Mouse (Mus musculus): ENCODE data around the gene Car15. TPM values are rescaled to one million over a fixed set of nuclear protein-coding genes. Genes with fewer than 3 reads are reported as not detected.
A peak's percentile ranks its signal among the peaks of the same experiment; 100 is the strongest.

The Car15 gene
- total and polyA plus RNA-seq, 2 experiments from 2014 or later: 1.9 to 7.0 TPM

DNA sequence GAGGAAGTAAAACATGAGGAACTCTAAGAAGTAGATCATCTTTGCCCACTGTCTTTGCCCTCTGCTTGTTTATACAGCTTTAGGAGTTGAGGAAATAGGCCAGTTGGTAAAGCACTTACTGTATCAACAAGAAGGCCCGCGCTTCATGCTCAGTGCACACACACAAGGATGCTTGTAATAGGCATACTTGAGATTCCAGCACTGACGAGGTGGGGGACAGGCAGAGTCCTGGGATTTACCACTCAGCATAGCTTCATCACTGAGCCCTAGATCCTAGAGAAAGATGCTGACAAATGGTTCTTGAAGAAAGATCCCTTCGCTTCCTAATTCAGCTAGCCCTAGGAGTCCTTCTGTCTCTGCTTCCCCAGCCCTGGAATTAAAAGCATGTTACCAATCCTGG, 25.0 kb downstream of the Car15 start:
- Histone ChIP-seq H3K36me3 (ENCODE audit: insufficient read depth, low read length) (no peaks in the 10 kb centered on the region), H3K4me2 (ENCODE audit: low read depth, low read length) (no peak overlapping the region), H3K27ac (no peak overlapping the region), H3K9ac (replicated peaks; ENCODE audit: low read length) (no peak overlapping the region), H3K27me3 (ENCODE audit: insufficient read depth, low read length) (0 out of 2 replicates have a peak, but pooled peaks cover 4% of the 10 kb centered on the region), H3K4me1 (ENCODE audit: insufficient read depth, low read length) (peaks cover 18% of the 10 kb centered on the region; the same call in 1 of the 2 replicates), H3K4me3 (ENCODE audit: low read length) (no peak overlapping the region), H3K9me3 (ENCODE audit: low read length) (no peaks in the 10 kb centered on the region)
- DNase-seq (ENCODE audit: low spot score): no peak
- ATAC-seq: no peak
- no peak for TF ChIP-seq CTCF (IDR thresholded peaks at IDR 0.05; ENCODE audit: low read depth)
- WGBS: 69% methylated on average over 4 of the region's 4 CpGs

DNA sequence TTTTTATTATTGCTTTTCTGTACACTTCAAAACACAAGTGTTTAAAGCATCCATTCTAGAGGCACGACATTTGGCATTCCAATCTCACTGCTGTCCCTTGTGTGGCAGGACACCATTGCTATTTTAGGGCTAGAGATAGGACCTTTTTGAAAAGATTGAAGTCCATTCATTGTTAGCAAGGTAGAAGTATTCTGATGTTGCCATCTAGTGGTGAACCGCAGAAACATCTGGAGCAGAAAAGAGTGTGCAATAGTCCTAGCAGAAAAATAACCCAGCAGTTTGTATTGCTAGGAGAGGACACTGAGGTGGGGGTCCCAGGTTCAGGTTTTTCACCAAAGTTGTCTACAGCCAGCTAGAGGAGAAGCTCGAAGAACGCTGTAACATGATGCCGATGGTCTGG, 26.0 kb downstream of the Car15 start:
- WGBS: 7% methylated on average over 5 of the region's 5 CpGs
- no peaks in the 10 kb centered on the region for H3K36me3 ChIP-seq (ENCODE audit: insufficient read depth, low read length)
- H3K27me3 ChIP-seq (ENCODE audit: insufficient read depth, low read length): 0 out of 2 replicates have a peak, but pooled peaks cover 4% of the 10 kb centered on the region
- peaks cover 21% of the 10 kb centered on the region; the same call in 1 of the 2 replicates for H3K4me1 ChIP-seq (ENCODE audit: insufficient read depth, low read length)
- H3K4me3 ChIP-seq (ENCODE audit: low read length): no peak overlapping the region
- peak; percentile 85 for TF ChIP-seq CTCF (IDR thresholded peaks at IDR 0.05; ENCODE audit: low read depth)
- H3K9ac ChIP-seq (replicated peaks; ENCODE audit: low read length): no peak overlapping the region
- ATAC-seq (no peak), DNase-seq (ENCODE audit: low spot score) (peak; percentile 75)
- H3K27ac ChIP-seq: no peak overlapping the region
- H3K4me2 ChIP-seq (ENCODE audit: low read depth, low read length): no peak overlapping the region
- H3K9me3 ChIP-seq (ENCODE audit: low read length): no peaks in the 10 kb centered on the region

- Histone ChIP-seq H3K27me3 (ENCODE audit: insufficient read depth, low read length) (peaks cover 16% of the 10 kb centered on the region), H3K9me3 (ENCODE audit: low read length) (no peaks in the 10 kb centered on the region), H3K4me1 (ENCODE audit: insufficient read depth, low read length) (peaks cover 14% of the 10 kb centered on the region; the same call in 1 of the 2 replicates), H3K4me2 (ENCODE audit: low read depth, low read length) (no peak overlapping the region), H3K9ac (replicated peaks; ENCODE audit: low read length) (no peak overlapping the region), H3K36me3 (ENCODE audit: insufficient read depth, low read length) (no peaks in the 10 kb centered on the region), H3K4me3 (ENCODE audit: low read length) (no peak overlapping the region), H3K27ac (no peak overlapping the region)
- WGBS: 16% methylated on average over 7 of the region's 7 CpGs
- DNase-seq (ENCODE audit: low spot score): peak; percentile 44
- TF ChIP-seq CTCF (IDR thresholded peaks at IDR 0.05; ENCODE audit: low read depth): no peak
- no peak for ATAC-seq
Observed at GRCm38 (mm10) chr16:17809711-17810110, 28.5 kb downstream of the Car15 start.

DNA sequence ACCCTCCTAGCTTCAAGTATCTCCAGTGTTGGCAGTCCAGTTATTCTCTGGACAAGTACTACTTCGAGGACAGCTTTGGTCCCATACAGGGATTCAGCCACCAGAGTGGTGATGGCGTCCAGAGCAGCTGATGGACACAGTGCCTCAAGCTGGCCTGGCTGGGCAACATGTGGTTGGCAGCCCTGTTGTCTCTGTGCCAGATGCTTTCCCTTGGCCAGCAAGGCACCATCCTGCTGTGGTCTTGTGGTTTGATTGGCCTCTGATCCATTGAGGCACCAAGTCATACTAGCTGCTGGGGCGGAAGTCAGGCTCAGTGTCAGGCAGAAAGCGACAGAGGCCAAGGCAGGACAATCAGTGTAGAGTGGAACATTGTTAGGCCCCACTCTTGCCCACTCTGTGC, 29.0 kb downstream of the Car15 start:
- Histone ChIP-seq H3K4me2 (ENCODE audit: low read depth, low read length) (no peak overlapping the region), H3K9ac (replicated peaks; ENCODE audit: low read length) (no peak overlapping the region), H3K36me3 (ENCODE audit: insufficient read depth, low read length) (no peaks in the 10 kb centered on the region), H3K27me3 (ENCODE audit: insufficient read depth, low read length) (peaks cover 22% of the 10 kb centered on the region), H3K4me3 (ENCODE audit: low read length) (no peak overlapping the region), H3K9me3 (ENCODE audit: low read length) (no peaks in the 10 kb centered on the region), H3K27ac (no peak overlapping the region), H3K4me1 (ENCODE audit: insufficient read depth, low read length) (peaks cover 19% of the 10 kb centered on the region; the same call in 1 of the 2 replicates)
- ATAC-seq (no peak), DNase-seq (ENCODE audit: low spot score) (no peak)
- no peak for TF ChIP-seq CTCF (IDR thresholded peaks at IDR 0.05; ENCODE audit: low read depth)
- WGBS: 62% methylated on average over 4 of the region's 4 CpGs

- H3K4me2 ChIP-seq (ENCODE audit: low read depth, low read length): peak overlapping the region; percentile 91
- 2% methylated on average over 67 of the region's 73 CpGs for WGBS
- peaks cover 29% of the 10 kb centered on the region for H3K4me1 ChIP-seq (ENCODE audit: insufficient read depth, low read length)
- ATAC-seq (peak; percentile 85), DNase-seq (ENCODE audit: low spot score) (peak; percentile 95)
- TF ChIP-seq CTCF (IDR thresholded peaks at IDR 0.05; ENCODE audit: low read depth): no peak
- H3K9me3 ChIP-seq (ENCODE audit: low read length): no peaks in the 10 kb centered on the region
- H3K9ac ChIP-seq (replicated peaks; ENCODE audit: low read length): peak overlapping the region; percentile 78
- peak overlapping the region; percentile 86 for H3K27ac ChIP-seq
- H3K4me3 ChIP-seq (ENCODE audit: low read length): peak overlapping the region; percentile 63
- peaks cover 33% of the 10 kb centered on the region for H3K27me3 ChIP-seq (ENCODE audit: insufficient read depth, low read length)
- H3K36me3 ChIP-seq (ENCODE audit: insufficient read depth, low read length): no peaks in the 10 kb centered on the region
Observed at GRCm38 (mm10) chr16:17807192-17808009, 30.8 kb downstream of the Car15 start.

DNA sequence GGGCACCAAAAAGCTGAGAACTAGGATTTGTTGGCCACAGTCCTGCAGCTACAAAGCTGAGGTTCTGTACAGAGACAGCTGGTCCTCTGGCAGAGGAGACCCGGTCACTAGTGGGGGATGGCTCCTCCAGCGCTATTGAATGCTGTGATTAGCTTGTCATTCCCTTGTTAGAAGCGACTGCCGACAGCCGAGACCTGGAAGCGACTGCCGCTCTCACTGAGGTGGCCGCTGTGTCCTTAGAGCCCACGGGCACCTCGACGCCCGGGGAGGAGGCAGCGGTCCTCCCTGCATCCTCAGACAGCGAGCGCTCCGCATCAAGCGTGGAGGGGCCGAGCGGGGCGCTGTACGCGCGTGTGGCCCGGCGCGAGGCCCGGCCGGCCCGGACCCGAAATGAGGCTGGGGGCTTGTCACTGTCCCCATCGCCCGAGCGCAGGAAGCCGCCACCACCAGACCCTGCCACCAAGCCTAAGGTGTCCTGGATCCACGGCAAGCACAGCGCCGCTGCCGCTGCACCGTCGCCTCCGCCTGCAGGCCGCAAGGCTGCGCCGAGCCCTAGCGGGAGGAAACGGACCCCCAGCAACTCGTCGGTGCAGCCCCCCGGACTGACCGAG, 31.5 kb downstream of the Car15 start:
- DNase-seq (ENCODE audit: low spot score): peak; percentile 37
- Histone ChIP-seq H3K9ac (replicated peaks; ENCODE audit: low read length) (peak overlapping the region; percentile 78), H3K4me2 (ENCODE audit: low read depth, low read length) (peak overlapping the region; percentile 91), H3K27ac (peak overlapping the region; percentile 86), H3K4me1 (ENCODE audit: insufficient read depth, low read length) (peaks cover 31% of the 10 kb centered on the region), H3K4me3 (ENCODE audit: low read length) (peak overlapping the region; percentile 63), H3K36me3 (ENCODE audit: insufficient read depth, low read length) (no peaks in the 10 kb centered on the region), H3K9me3 (ENCODE audit: low read length) (no peaks in the 10 kb centered on the region), H3K27me3 (ENCODE audit: insufficient read depth, low read length) (peaks cover 40% of the 10 kb centered on the region)
- 2% methylated on average over 49 of the region's 50 CpGs for WGBS
- peak; percentile 2; the same call in 1 of the 2 replicates for ATAC-seq
- TF ChIP-seq CTCF (IDR thresholded peaks at IDR 0.05; ENCODE audit: low read depth): no peak

Measured in hindbrain, postnatal 0 days (tissue).